Mouse (Mus musculus): ENCODE results near the gene Serpinb8.

DNA sequence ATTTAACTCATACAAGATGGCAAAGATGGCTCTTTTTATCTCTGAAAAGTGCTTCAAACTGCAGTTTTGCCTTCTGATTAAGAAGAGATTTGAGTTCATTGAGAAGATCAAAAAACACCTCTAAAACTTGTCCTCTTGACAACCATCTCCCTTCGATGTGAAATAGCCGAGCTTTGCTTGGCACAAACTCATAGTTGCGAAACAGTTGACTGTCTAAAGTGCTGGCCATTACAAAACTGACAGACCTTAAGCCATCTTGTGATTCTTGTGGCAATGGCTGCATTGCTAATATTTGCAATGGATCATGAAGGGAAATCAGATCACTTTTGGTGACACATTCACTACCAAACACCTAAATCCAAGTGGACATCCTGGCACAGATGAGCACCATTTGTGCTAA lies 30.3 kb upstream of the Serpinb8 start:
- TF ChIP-seq TCF3 (IDR thresholded peaks at IDR 0.05; ENCODE audit: insufficient read length, low read depth): no peak
- TF ChIP-seq REST (IDR thresholded peaks at IDR 0.05; ENCODE audit: insufficient read depth, insufficient read length): no peak
- no peak for TF ChIP-seq POLR2A (IDR thresholded peaks at IDR 0.05; ENCODE audit: insufficient read length, low read depth)
- no peak for TF ChIP-seq MYOD1 (IDR thresholded peaks at IDR 0.05; ENCODE audit: control insufficient read depth in 1 of 3, insufficient read length in 2 of 3, low read depth in 2 of 3)
- TF ChIP-seq MYOG (IDR thresholded peaks at IDR 0.05; ENCODE audit: control insufficient read depth in 1 of 3, insufficient read depth in 1 of 3, insufficient read length in 2 of 3, low read depth in 2 of 3): no peak
- TF ChIP-seq E2F4 (IDR thresholded peaks at IDR 0.05; ENCODE audit: insufficient read depth): no peak
- TF ChIP-seq USF1 (IDR thresholded peaks at IDR 0.05; ENCODE audit: low read depth): no peak
- no peak for TF ChIP-seq MAX (IDR thresholded peaks at IDR 0.05; ENCODE audit: low read depth)
- no peak for TF ChIP-seq SRF (IDR thresholded peaks at IDR 0.05; ENCODE audit: control insufficient read depth, insufficient read length, low read depth)
- no peak for TF ChIP-seq POLR2AphosphoS2 (IDR thresholded peaks at IDR 0.05; ENCODE audit: insufficient read length, low read depth)
- TF ChIP-seq CEBPB (IDR thresholded peaks at IDR 0.05; ENCODE audit: insufficient read depth, poor library complexity, severe bottlenecking): no peak
- TF ChIP-seq TCF12 (IDR thresholded peaks at IDR 0.05; ENCODE audit: insufficient read depth, poor library complexity, severe bottlenecking): no peak

All from myocyte (in vitro differentiated cells).